Mouse (Mus musculus) liver, adult 2 months (tissue): ENCODE results near the gene Gimd1. TPM values are rescaled to one million over a fixed set of nuclear protein-coding genes. Genes with fewer than 3 reads are reported as not detected.

Experiments used
- DNase-seq: peaks from one replicate; pipeline ENCODE4 v3.0.0-alpha.2; 2011; ENCODE audit warnings: low read depth, low spot score; ENCODE audit errors: extremely low read depth
- H3K27ac ChIP-seq: fragments of 200-500 bp; replicated peaks from 2 replicates; pipeline ENCODE4 v1.5.1; 2012; ENCODE audit warnings: low read depth, mild to moderate bottlenecking, control low read depth, inconsistent platforms, low read length; ENCODE audit not compliant: insufficient read depth
- H3K27me3 ChIP-seq: fragments of 200-500 bp; 2 replicates; pipeline ENCODE4 v1.6.1; 2012; ENCODE audit warnings: mild to moderate bottlenecking, moderate library complexity, low read length, inconsistent platforms; ENCODE audit not compliant: control insufficient read depth, insufficient read depth
- H3K36me3 ChIP-seq: fragments of 200-500 bp; 2 replicates; pipeline ENCODE4 v1.6.1; 2012; ENCODE audit warnings: low read length, inconsistent platforms; ENCODE audit not compliant: control insufficient read depth, insufficient read depth
- H3K4me1 ChIP-seq: fragments of 200-500 bp; 2 replicates; pipeline ENCODE4 v1.6.1; 2011; ENCODE audit warnings: low read length; ENCODE audit not compliant: control insufficient read depth, insufficient read depth
- H3K4me3 ChIP-seq: fragments of 200-500 bp; 2 replicates; pipeline ENCODE4 v1.5.1; 2011; ENCODE audit warnings: low read depth, mild to moderate bottlenecking, control low read depth, low read length, moderate library complexity; ENCODE audit not compliant: insufficient read depth
- H3K79me2 ChIP-seq: fragments of 200-500 bp; 2 replicates; pipeline ENCODE4 v1.6.1; 2012; ENCODE audit warnings: inconsistent platforms, mild to moderate bottlenecking, low read length, moderate library complexity; ENCODE audit not compliant: control insufficient read depth, insufficient read depth
- H3K9ac ChIP-seq: fragments of 200-500 bp; 2 replicates; pipeline ENCODE4 v1.6.1; 2012; ENCODE audit warnings: low read depth, mild to moderate bottlenecking, control low read depth, inconsistent platforms, low read length
- CTCF ChIP-seq: fragments of 200-500 bp; IDR thresholded peaks from 2 replicates; pipeline ENCODE4 v1.5.1; 2011; ENCODE audit warnings: low read depth, low read length, control low read depth
- POLR2A ChIP-seq: fragments of 200-500 bp; IDR thresholded peaks from 2 replicates; pipeline ENCODE4 v1.6.1; 2011; ENCODE audit warnings: low read length, control low read depth; ENCODE audit not compliant: insufficient read depth; ENCODE audit errors: extremely low read depth
- WGBS: fragments of 180-500 bp; shearing (Covaris S2); methylation state at CpG from one replicate; pipeline ENCODE4 v1.1.7; 2018; 5-methylcytosine and 5-hydroxymethylcytosine counted together
- polyA plus RNA-seq: library from polyadenylated mRNA; depleted of rRNA; stranded (reverse); fragments of >200 nt; gene quantifications from 2 replicates; pipeline ENCODE4 v1.2.3, GENCODE M21; 2012
- total RNA-seq: library from RNA; depleted of rRNA; stranded (reverse); fragments of >200 nt; gene quantifications from 2 replicates; pipeline ENCODE4 v1.2.3, GENCODE M21; 2014

Gene Gimd1
- total and polyA plus RNA-seq, 2 experiments: 2.2 to 5.3 TPM

- 71% methylated on average over 3 of the region's 3 CpGs for WGBS
These were observed 39.6 kb upstream of the Gimd1 start for GRCm38 (mm10) chr3:132590010-132590409.

GRCm38 (mm10) chr3:132590604-132591003, 39.0 kb upstream of the Gimd1 start:
- WGBS: 76% methylated on average over 1 of the region's 1 CpGs
- H3K27me3 ChIP-seq: no peaks in the 10 kb centered on the region
- H3K9ac ChIP-seq: no peak overlapping the region
- H3K27ac ChIP-seq: no peak overlapping the region
- no peaks in the 10 kb centered on the region for H3K79me2 ChIP-seq
- H3K4me3 ChIP-seq: no peak overlapping the region
- H3K36me3 ChIP-seq: no peaks in the 10 kb centered on the region
- H3K4me1 ChIP-seq: no peaks in the 10 kb centered on the region
- no peak for DNase-seq
- TF ChIP-seq POLR2A (no peak), CTCF (no peak)

More at GRCm38 (mm10) chr3:132590010-132590409, 39.6 kb upstream of the Gimd1 start:
- no peak for DNase-seq
- no peaks in the 10 kb centered on the region for H3K4me1 ChIP-seq
- H3K27ac ChIP-seq: no peak overlapping the region
- no peaks in the 10 kb centered on the region for H3K79me2 ChIP-seq
- no peaks in the 10 kb centered on the region for H3K36me3 ChIP-seq
- no peak overlapping the region for H3K4me3 ChIP-seq
- H3K9ac ChIP-seq: no peak overlapping the region
- TF ChIP-seq CTCF (no peak), POLR2A (no peak)
- no peaks in the 10 kb centered on the region for H3K27me3 ChIP-seq

GRCm38 (mm10) chr3:132628741-132629140, 879 bp upstream of the Gimd1 start:
- H3K27ac ChIP-seq: no peak overlapping the region
- H3K27me3 ChIP-seq: no peaks in the 10 kb centered on the region
- H3K4me3 ChIP-seq: no peak overlapping the region
- no peak overlapping the region for H3K9ac ChIP-seq
- H3K4me1 ChIP-seq: no peaks in the 10 kb centered on the region
- no peaks in the 10 kb centered on the region for H3K36me3 ChIP-seq
- H3K79me2 ChIP-seq: no peaks in the 10 kb centered on the region
- WGBS: 47% methylated on average over 8 of the region's 8 CpGs
- no peak for TF ChIP-seq POLR2A
- no peak for TF ChIP-seq CTCF
- no peak for DNase-seq

- Histone ChIP-seq H3K4me1 (no peaks in the 10 kb centered on the region), H3K79me2 (peaks cover 4% of the 10 kb centered on the region; the same call in 1 of the 2 replicates), H3K9ac (no peak overlapping the region), H3K27ac (no peak overlapping the region), H3K4me3 (no peak overlapping the region), H3K27me3 (no peaks in the 10 kb centered on the region), H3K36me3 (no peaks in the 10 kb centered on the region)
- no peak for DNase-seq
- TF ChIP-seq CTCF (no peak), POLR2A (no peak)
- 16% methylated on average over 2 of the region's 2 CpGs for WGBS
These were observed 3.6 kb downstream of the Gimd1 start for GRCm38 (mm10) chr3:132633261-132633660.

- Histone ChIP-seq H3K4me3 (no peak overlapping the region), H3K9ac (no peak overlapping the region), H3K27ac (no peak overlapping the region), H3K27me3 (no peaks in the 10 kb centered on the region), H3K4me1 (no peaks in the 10 kb centered on the region), H3K79me2 (peaks cover 4% of the 10 kb centered on the region; the same call in 1 of the 2 replicates), H3K36me3 (no peaks in the 10 kb centered on the region)
- 79% methylated on average over 3 of the region's 3 CpGs for WGBS
- TF ChIP-seq POLR2A (no peak), CTCF (no peak)
- no peak for DNase-seq
These were observed 7.5 kb downstream of the Gimd1 start for GRCm38 (mm10) chr3:132637080-132637479.

- Histone ChIP-seq H3K36me3 (no peaks in the 10 kb centered on the region), H3K27ac (peak overlapping the region; percentile 69), H3K4me3 (no peak overlapping the region), H3K27me3 (no peaks in the 10 kb centered on the region), H3K4me1 (peaks cover 3% of the 10 kb centered on the region; the same call in 1 of the 2 replicates), H3K79me2 (no peaks in the 10 kb centered on the region), H3K9ac (no peak overlapping the region)
- TF ChIP-seq CTCF: no peak
- TF ChIP-seq POLR2A: no peak
- WGBS: 16% methylated on average over 4 of the region's 4 CpGs
- peak; percentile 92 for DNase-seq
These were observed 14.5 kb downstream of the Gimd1 start for GRCm38 (mm10) chr3:132644071-132644470.
